Mouse (Mus musculus) MEL-GATA-1-ER (cell line): Measurements from ENCODE around the gene Immp2l.
"Not testable (repeated sequence)": the region's sequence is repeated elsewhere in the genome, so short reads cannot be mapped to it uniquely, and the experiment has no call there.

Source experiments
- DNase-seq: peaks from one replicate; pipeline ENCODE4 v3.0.0-alpha.2; 2012; ENCODE audit warnings: low read depth; ENCODE audit errors: extremely low read depth

Gene Immp2l

GRCm38 (mm10) chr12:41829517-41829916, 805.6 kb downstream of the Immp2l start:
- no peak for DNase-seq

DNA sequence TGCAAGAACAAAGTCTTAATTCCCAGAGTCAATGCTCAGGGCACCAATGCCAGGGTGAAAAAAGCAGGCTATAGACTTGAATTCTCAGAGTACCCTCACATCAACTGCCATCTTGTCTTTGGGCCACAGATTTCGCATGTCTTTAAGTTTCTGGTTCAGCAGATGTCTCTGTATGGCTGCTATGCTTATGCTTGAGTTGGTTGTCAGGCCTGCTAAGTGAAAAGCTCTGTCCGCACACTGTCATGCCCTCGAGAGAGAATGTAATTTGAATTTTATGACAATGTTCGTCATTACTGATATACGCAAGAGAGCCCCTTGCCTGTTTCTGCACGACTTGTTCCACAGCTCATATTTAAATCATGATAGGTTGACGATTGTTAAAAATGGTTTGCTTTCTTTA, 807.8 kb downstream of the Immp2l start:
- no peak for DNase-seq

GRCm38 (mm10) chr12:41834646-41835045, 810.8 kb downstream of the Immp2l start:
- DNase-seq = no peak

GRCm38 (mm10) chr12:41838334-41838847, 814.5 kb downstream of the Immp2l start:
- DNase-seq = no peak

- no peak for DNase-seq
Measured at GRCm38 (mm10) chr12:41839241-41839640, 815.4 kb downstream of the Immp2l start.

GRCm38 (mm10) chr12:41842694-41843329, 818.9 kb downstream of the Immp2l start:
- DNase-seq = no peak

DNA sequence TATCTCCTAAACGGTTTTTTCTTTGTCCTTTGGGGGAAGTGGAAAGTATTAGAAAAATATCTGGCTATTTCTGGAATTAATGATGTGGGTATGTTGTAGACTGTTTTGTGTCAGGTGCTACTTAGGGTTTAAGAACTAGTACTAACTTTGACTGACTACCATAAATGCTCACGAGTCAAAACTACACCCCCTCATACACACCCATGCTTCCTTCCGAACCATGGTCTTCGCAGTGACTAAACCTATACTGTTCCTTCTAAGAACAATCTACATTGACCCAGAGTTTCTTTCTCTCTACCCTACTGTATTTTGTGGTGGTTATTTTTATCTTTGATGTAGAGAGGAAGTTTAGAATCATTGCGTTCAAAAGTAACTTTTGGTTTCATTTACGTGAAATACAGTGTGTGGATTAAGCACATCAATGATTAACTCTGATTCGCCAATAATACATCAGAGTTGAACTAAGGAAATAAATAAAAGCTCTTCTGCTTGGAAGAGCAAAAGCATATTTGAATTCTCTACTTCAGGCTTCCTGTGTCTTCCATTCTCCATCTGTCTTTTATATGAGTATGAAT, 828.1 kb downstream of the Immp2l start:
- no peak for DNase-seq

- DNase-seq = not testable (repeated sequence)
Measured at GRCm38 (mm10) chr12:41859652-41860051, 835.8 kb downstream of the Immp2l start.

DNA sequence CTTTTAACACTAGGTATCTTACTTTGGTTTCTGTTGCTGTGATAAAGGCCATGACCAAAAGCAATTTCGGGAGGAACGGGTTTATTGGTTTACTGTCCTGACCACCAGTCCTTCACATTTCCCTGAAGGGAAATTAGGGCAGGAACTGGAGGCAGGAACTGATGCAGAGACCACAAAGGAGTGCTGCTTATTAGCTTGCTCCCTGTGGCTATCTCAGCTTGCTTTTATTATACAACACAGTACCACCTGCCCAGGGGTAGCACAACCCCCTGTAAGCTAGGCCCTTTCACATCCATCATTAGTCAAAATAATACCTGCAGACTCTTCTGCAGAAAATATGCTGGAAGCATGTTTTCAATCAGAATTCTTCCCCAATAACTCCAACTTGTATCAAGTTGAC, 844.4 kb downstream of the Immp2l start:
- no peak for DNase-seq

- no peak for DNase-seq
Measured at GRCm38 (mm10) chr12:41874015-41874414, 850.1 kb downstream of the Immp2l start.

DNA sequence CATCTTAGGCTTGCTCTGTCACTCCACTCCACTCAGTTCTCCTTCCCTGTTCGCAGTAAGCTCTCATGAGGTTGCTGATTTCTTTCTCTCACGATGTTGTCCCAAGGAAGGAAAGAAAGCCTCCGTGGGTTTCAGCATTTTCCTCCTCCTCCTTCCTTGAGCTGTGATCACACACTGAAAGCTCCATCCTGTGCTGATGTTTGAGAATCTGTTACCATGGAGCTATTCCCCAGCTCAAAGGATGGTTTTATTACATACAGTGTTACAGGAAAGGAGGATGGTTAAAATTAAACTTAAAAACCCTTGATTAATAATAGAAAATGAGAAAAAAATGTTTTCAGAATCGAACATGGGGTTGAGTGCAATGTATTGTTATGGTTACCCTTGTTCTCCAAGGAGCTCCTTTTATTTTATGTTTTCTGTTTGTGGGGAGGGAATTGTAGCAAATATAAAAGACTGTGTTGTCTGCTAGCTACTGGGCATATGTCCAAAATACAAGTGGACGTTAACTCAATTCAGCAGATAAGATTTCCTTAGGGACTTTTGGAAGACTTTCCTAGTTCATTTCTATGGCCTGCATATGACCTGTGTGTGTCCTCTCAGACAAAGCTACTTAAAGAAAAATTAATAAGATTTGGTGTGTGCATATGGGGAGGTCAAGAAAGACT, 853.5 kb downstream of the Immp2l start:
- no peak for DNase-seq

- peak; percentile 96 for DNase-seq
Measured at GRCm38 (mm10) chr12:41878493-41878892, 854.6 kb downstream of the Immp2l start.

GRCm38 (mm10) chr12:41878972-41879371, 855.1 kb downstream of the Immp2l start:
- no peak for DNase-seq

DNA sequence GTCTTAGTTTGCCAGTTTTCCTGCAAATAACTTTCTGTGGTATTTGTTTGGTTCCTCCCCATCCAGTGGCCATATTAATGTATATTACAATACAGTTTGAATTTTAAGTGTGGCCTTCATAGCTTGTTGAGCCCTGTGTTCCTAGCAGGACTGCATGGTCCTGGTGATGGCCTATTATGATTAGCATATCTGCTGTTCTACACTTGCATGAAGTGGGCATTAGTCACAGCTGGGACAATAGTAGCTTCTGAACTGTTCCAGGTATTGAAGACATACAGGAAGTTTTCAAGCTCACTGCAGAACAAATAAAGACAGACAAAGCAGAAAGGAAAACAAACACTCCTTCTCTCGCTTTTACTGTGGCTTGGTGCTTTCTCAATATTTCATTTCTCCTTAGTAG, 855.5 kb downstream of the Immp2l start:
- DNase-seq = peak; percentile 45

GRCm38 (mm10) chr12:41880833-41881232, 856.9 kb downstream of the Immp2l start:
- no peak for DNase-seq

- no peak for DNase-seq
Measured at GRCm38 (mm10) chr12:41908011-41908410, 884.1 kb downstream of the Immp2l start.

GRCm38 (mm10) chr12:41911626-41912025, 887.7 kb downstream of the Immp2l start:
- DNase-seq = no peak

- DNase-seq = no peak
Measured at GRCm38 (mm10) chr12:41937751-41938150, 913.9 kb downstream of the Immp2l start.

DNA sequence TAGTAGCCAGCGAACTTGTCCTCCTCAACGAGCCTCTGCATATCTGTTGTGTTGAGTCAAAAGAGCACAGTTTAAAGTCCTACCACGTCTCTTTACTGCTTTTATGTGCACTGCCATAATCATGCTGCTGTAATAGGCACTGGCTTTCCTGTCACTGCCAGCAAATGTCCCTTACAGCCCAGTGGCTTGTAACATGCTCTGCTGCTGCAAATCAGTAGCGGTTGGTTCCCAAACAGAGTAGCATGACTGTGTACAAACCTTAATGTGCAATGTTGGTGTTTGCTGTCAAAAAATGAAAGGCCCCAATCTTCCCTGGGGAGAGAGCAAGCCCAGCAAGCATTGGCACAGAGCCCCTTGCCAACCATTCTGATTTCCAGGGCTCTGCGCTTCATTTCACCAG, 918.0 kb downstream of the Immp2l start:
- DNase-seq = no peak

DNA sequence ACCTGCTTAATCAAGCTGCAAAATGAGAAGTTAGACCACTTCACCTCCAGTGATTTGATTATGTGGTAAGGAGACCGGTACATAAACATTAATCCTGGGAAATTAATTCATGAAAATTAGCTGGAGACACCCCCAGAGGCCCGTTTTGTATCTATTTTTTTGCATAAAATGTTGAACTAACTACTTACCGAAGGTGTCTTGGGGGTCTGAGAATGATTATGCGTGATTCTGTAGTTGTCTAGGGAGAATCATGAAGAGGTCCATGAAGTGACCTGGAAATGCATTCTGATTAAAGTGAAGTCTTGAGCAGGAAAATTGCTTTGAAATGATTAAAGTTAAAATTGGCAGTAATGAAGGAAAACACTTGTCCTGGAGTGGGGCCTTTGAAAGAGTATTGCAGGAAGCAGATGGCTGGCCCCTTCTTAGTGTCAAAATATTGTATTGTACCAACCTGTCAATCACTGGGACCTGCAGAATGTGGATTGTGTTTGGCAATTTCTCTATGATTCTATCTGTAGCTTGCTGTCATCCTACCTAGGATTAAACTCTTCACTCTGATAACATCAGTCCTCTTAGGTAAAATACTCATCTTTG, 920.3 kb downstream of the Immp2l start:
- DNase-seq = no peak

- DNase-seq = no peak
Measured at GRCm38 (mm10) chr12:41946536-41946935, 922.6 kb downstream of the Immp2l start.

- no peak for DNase-seq
Measured at GRCm38 (mm10) chr12:41949409-41949808, 925.5 kb downstream of the Immp2l start.
